Mouse (Mus musculus): ENCODE data around the gene Hba-a2. TPM values are rescaled to one million over a fixed set of nuclear protein-coding genes. Genes with fewer than 3 reads are reported as not detected.

Gene Hba-a2
- polyA plus RNA-seq, 2 experiments: 169,597 to 214,511 TPM

- 64% methylated on average over 1 of the region's 1 CpGs for WGBS (ENCODE audit: insufficient replicate concordance)
- Histone ChIP-seq H3K27me3 (ENCODE audit: control insufficient read depth, insufficient read depth, low read length) (peaks cover 20% of the 10 kb centered on the region), H3K4me2 (ENCODE audit: low read depth) (no peak overlapping the region), H3K4me1 (replicated peaks; ENCODE audit: control insufficient read depth in 2 of 2, insufficient read depth in 2 of 2, low read length in 1 of 2) (peaks cover 0 to 9% of the 10 kb centered on the region in 2 experiments; a peak in 2 of 4 replicates), H3K27ac (no peak overlapping the region), H3K4me3 (ENCODE audit: insufficient read depth in 1 of 2, low read depth in 2 of 2, low read length in 2 of 2) (no peak overlapping the region), H3K36me3 (replicated peaks; ENCODE audit: control insufficient read depth, insufficient read depth, low read depth) (no peaks in the 10 kb centered on the region), H3K9ac (replicated peaks) (no peak overlapping the region), H3K9me3 (ENCODE audit: control insufficient read depth, low read length) (no peaks in the 10 kb centered on the region)
- ATAC-seq (ENCODE audit: insufficient read depth) (no peak), DNase-seq (ENCODE audit: low read depth in 3 of 3, low spot score in 3 of 3) (no peak)
- TF ChIP-seq EP300 (IDR thresholded peaks at IDR 0.05; ENCODE audit: low read depth): no peak
- TF ChIP-seq CTCF (IDR thresholded peaks at IDR 0.05; ENCODE audit: low read depth): no peak
Measured at GRCm38 (mm10) chr11:32343350-32343749, 47.1 kb downstream of the Hba-a2 start.

GRCm38 (mm10) chr11:32345504-32346297 is 49.4 kb downstream of the Hba-a2 start:
- no peak overlapping the region for H3K4me2 ChIP-seq (ENCODE audit: low read depth)
- H3K9ac ChIP-seq (replicated peaks): no peak overlapping the region
- no peak for ATAC-seq (ENCODE audit: insufficient read depth)
- 39% methylated on average over 6 of the region's 6 CpGs for WGBS (ENCODE audit: insufficient replicate concordance)
- no peak for DNase-seq (ENCODE audit: low read depth in 3 of 3, low spot score in 3 of 3)
- no peak for TF ChIP-seq EP300 (IDR thresholded peaks at IDR 0.05; ENCODE audit: low read depth)
- no peak for TF ChIP-seq CTCF (IDR thresholded peaks at IDR 0.05; ENCODE audit: low read depth)
- peaks cover 0 to 9% of the 10 kb centered on the region in 2 experiments; a peak in 2 of 4 replicates for H3K4me1 ChIP-seq (replicated peaks; ENCODE audit: control insufficient read depth in 2 of 2, insufficient read depth in 2 of 2, low read length in 1 of 2)
- no peak overlapping the region for H3K27ac ChIP-seq
- H3K4me3 ChIP-seq (ENCODE audit: insufficient read depth in 1 of 2, low read depth in 2 of 2, low read length in 2 of 2): no peak overlapping the region
- no peaks in the 10 kb centered on the region for H3K36me3 ChIP-seq (replicated peaks; ENCODE audit: control insufficient read depth, insufficient read depth, low read depth)
- peaks cover 24% of the 10 kb centered on the region for H3K27me3 ChIP-seq (ENCODE audit: control insufficient read depth, insufficient read depth, low read length)
- H3K9me3 ChIP-seq (ENCODE audit: control insufficient read depth, low read length): no peaks in the 10 kb centered on the region

Other genes starting within 250 kb of the Hba-a2 start
- gene Il9r, start 96.2 kb upstream of the Hba-a2 start, polyA plus RNA-seq (2012; rRNA removed): 0.11 and 0.16 TPM in 2 replicates
- gene Il9r, start 96.2 kb upstream of the Hba-a2 start, polyA plus RNA-seq (2014; fragmentation: Nextera tagmentation; extraction: Ambion mirVana): 0.08 and 0.18 TPM in 2 replicates
- 56.8 and 67.9 TPM in 2 replicates for gene Snrnp25, start 91.1 kb upstream of the Hba-a2 start, polyA plus RNA-seq (2012; rRNA removed)
- gene Snrnp25, start 91.1 kb upstream of the Hba-a2 start, polyA plus RNA-seq (2014; fragmentation: Nextera tagmentation; extraction: Ambion mirVana): 93.1 and 111 TPM in 2 replicates
- gene Rhbdf1, start 74.2 kb upstream of the Hba-a2 start, polyA plus RNA-seq (2012; rRNA removed): 5.8 and 6.2 TPM in 2 replicates
- 3.0 and 4.4 TPM in 2 replicates for gene Rhbdf1, start 74.2 kb upstream of the Hba-a2 start, polyA plus RNA-seq (2014; fragmentation: Nextera tagmentation; extraction: Ambion mirVana)
- gene Mpg, start 70.0 kb upstream of the Hba-a2 start, polyA plus RNA-seq (2012; rRNA removed): 8.1 and 9.9 TPM in 2 replicates
- 17.0 and 18.1 TPM in 2 replicates for gene Mpg, start 70.0 kb upstream of the Hba-a2 start, polyA plus RNA-seq (2014; fragmentation: Nextera tagmentation; extraction: Ambion mirVana)
- gene Nprl3, start 28.8 kb upstream of the Hba-a2 start, polyA plus RNA-seq (2012; rRNA removed): 36.8 and 44.5 TPM in 2 replicates
- gene Nprl3, start 28.8 kb upstream of the Hba-a2 start, polyA plus RNA-seq (2014; fragmentation: Nextera tagmentation; extraction: Ambion mirVana): 16.5 and 16.8 TPM in 2 replicates
- gene Hba-x, start 20.1 kb upstream of the Hba-a2 start, polyA plus RNA-seq (2012; rRNA removed): 32.1 and 38.8 TPM in 2 replicates
- 74.9 and 85.3 TPM in 2 replicates for gene Hba-x, start 20.1 kb upstream of the Hba-a2 start, polyA plus RNA-seq (2014; fragmentation: Nextera tagmentation; extraction: Ambion mirVana)
- gene Hba-a1, start 13.0 kb upstream of the Hba-a2 start, polyA plus RNA-seq (2012; rRNA removed): 26,041 and 60,430 TPM in 2 replicates
- 70,707 and 74,513 TPM in 2 replicates for gene Hba-a1, start 13.0 kb upstream of the Hba-a2 start, polyA plus RNA-seq (2014; fragmentation: Nextera tagmentation; extraction: Ambion mirVana)
- 127 and 156 TPM in 2 replicates for gene Hbq1b, start 9.5 kb upstream of the Hba-a2 start, polyA plus RNA-seq (2012; rRNA removed)
- 157 and 161 TPM in 2 replicates for gene Hbq1b, start 9.5 kb upstream of the Hba-a2 start, polyA plus RNA-seq (2014; fragmentation: Nextera tagmentation; extraction: Ambion mirVana)
- gene Hbq1a, start 3.6 kb downstream of the Hba-a2 start, polyA plus RNA-seq (2012; rRNA removed): 7.8 and 9.1 TPM in 2 replicates
- 7.9 TPM in 2 replicates for gene Hbq1a, start 3.6 kb downstream of the Hba-a2 start, polyA plus RNA-seq (2014; fragmentation: Nextera tagmentation; extraction: Ambion mirVana)
- gene Sh3pxd2b, start 51.3 kb downstream of the Hba-a2 start, polyA plus RNA-seq (2012; rRNA removed): 0.75 and 0.83 TPM in 2 replicates
- 0.56 and 0.89 TPM in 2 replicates for gene Sh3pxd2b, start 51.3 kb downstream of the Hba-a2 start, polyA plus RNA-seq (2014; fragmentation: Nextera tagmentation; extraction: Ambion mirVana)
- 1.8 and 3.2 TPM in 2 replicates for gene Ubtd2, start 158.9 kb downstream of the Hba-a2 start, polyA plus RNA-seq (2012; rRNA removed)
- gene Ubtd2, start 158.9 kb downstream of the Hba-a2 start, polyA plus RNA-seq (2014; fragmentation: Nextera tagmentation; extraction: Ambion mirVana): 2.8 and 4.4 TPM in 2 replicates
- gene Efcab9, start 235.6 kb downstream of the Hba-a2 start, polyA plus RNA-seq (2012; rRNA removed): 0.18 and 0.26 TPM in 2 replicates
- 0.19 and 0.22 TPM in 2 replicates for gene Efcab9, start 235.6 kb downstream of the Hba-a2 start, polyA plus RNA-seq (2014; fragmentation: Nextera tagmentation; extraction: Ambion mirVana)
- 4.0 and 4.9 TPM in 2 replicates for gene Stk10, start 236.8 kb downstream of the Hba-a2 start, polyA plus RNA-seq (2012; rRNA removed)
- 1.9 and 3.2 TPM in 2 replicates for gene Stk10, start 236.8 kb downstream of the Hba-a2 start, polyA plus RNA-seq (2014; fragmentation: Nextera tagmentation; extraction: Ambion mirVana)